Mouse (Mus musculus) midbrain, embryonic 15.5 days (tissue): ENCODE measurements around the gene Slc12a9. TPM values are rescaled to one million over a fixed set of nuclear protein-coding genes. Genes with fewer than 3 reads are reported as not detected.

Source experiments
- ATAC-seq: fragments of 200-750 bp; cut with Nextera tagmentation; replicated peaks from 2 replicates; pipeline ENCODE4 v1.8.0; 2017; ENCODE audit warnings: moderate TSS enrichment
- H3K27ac ChIP-seq: fragments of 300-500 bp; sonication (generic); 2 replicates; pipeline ENCODE4 v1.5.1; 2015; ENCODE audit warnings: mild to moderate bottlenecking, inconsistent platforms
- H3K27me3 ChIP-seq: fragments of 300-500 bp; sonication (generic); replicated peaks from 2 replicates; pipeline ENCODE4 v1.6.1; 2015; ENCODE audit warnings: inconsistent platforms
- H3K36me3 ChIP-seq: fragments of 300-500 bp; sonication (generic); replicated peaks from 2 replicates; pipeline ENCODE4 v1.6.1; 2015; ENCODE audit warnings: inconsistent platforms
- H3K4me1 ChIP-seq: fragments of 300-500 bp; sonication (generic); 2 replicates; pipeline ENCODE4 v1.6.1; 2015; ENCODE audit warnings: inconsistent platforms
- H3K4me2 ChIP-seq: fragments of 300-500 bp; sonication (generic); 2 replicates; pipeline ENCODE4 v1.6.1; 2015; ENCODE audit warnings: inconsistent platforms, mild to moderate bottlenecking, moderate library complexity
- H3K4me3 ChIP-seq: fragments of 300-500 bp; sonication (generic); 2 replicates; pipeline ENCODE4 v1.5.1; 2015; ENCODE audit warnings: mild to moderate bottlenecking, inconsistent platforms
- H3K9ac ChIP-seq: fragments of 300-500 bp; sonication (generic); 2 replicates; pipeline ENCODE4 v1.6.1; 2015; ENCODE audit warnings: mild to moderate bottlenecking, inconsistent platforms
- H3K9me3 ChIP-seq: fragments of 300-500 bp; sonication (generic); 2 replicates; pipeline ENCODE4 v1.6.1; 2016; ENCODE audit warnings: inconsistent platforms
- WGBS: fragments of 180-500 bp; shearing (Covaris S2); methylation state at CpG from one replicate; pipeline ENCODE4 v1.1.7; 2015; ENCODE audit warnings: mixed read lengths; 5-methylcytosine and 5-hydroxymethylcytosine counted together
- microRNA-seq: library from miRNA; unstranded; fragments of <30 nt; microRNA quantifications from one replicate; pipeline ENCODE4, GENCODE M21; 2016
- polyA plus RNA-seq: library from polyadenylated mRNA; unstranded; fragments of >200 nt; fragmentation: Nextera tagmentation; extraction: Ambion mirVana; gene quantifications from 2 replicates; pipeline ENCODE4 v1.2.1, GENCODE M21; 2015

The Slc12a9 gene
- polyA plus RNA-seq, 1 experiment from 2014 or later = 29.5 TPM

DNA sequence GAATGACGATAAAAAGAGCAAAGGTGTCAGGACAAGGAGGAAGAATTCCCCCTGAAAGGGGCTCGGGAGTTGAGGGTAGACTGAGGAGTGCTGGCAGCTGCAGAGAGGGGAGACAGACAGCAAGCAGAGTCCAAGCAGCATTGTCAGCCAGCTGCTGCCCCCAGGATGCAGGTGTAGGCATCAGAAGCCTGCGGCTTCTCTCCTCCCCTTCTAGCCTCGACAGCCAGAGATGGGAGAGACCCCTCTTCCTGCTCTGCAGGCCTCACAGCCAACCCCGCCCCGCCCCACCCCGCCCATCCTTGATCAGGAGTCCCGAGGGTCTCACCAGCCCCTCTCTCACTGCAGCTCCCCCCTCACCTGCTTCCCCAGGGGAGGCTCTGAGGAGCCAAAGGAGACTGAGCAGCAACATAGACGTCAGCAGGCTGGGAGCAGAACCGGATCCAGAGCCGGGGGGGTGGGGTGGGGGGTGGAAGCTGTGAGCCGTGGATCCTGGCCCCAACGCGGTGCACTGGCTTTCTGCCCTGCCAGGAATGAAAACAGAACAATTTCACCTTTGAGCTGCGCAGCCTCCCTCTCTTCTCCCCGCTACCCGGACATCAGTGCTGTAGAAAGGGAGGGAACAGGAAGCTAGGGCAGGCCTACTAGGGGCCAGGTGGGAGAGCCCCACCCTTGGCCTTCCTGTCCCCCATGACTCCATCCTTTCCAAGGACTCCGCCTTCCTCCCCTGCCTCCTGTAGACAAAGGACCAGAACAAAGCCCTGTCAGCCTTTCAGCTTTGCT lies 65.1 kb downstream of the Slc12a9 start:
- H3K4me2 ChIP-seq = peak overlapping the region; percentile 22; the same call in 1 of the 2 replicates
- 34% methylated on average over 15 of the region's 18 CpGs for WGBS
- no peak for ATAC-seq
- no peak overlapping the region for H3K4me3 ChIP-seq
- H3K4me1 ChIP-seq = no peaks in the 10 kb centered on the region; the same call in 1 of the 2 replicates
- no peak overlapping the region for H3K9ac ChIP-seq
- H3K27ac ChIP-seq = no peak overlapping the region
- no peaks in the 10 kb centered on the region for H3K27me3 ChIP-seq
- H3K36me3 ChIP-seq = no peaks in the 10 kb centered on the region
- H3K9me3 ChIP-seq = peaks cover 6% of the 10 kb centered on the region; the same call in 1 of the 2 replicates

DNA sequence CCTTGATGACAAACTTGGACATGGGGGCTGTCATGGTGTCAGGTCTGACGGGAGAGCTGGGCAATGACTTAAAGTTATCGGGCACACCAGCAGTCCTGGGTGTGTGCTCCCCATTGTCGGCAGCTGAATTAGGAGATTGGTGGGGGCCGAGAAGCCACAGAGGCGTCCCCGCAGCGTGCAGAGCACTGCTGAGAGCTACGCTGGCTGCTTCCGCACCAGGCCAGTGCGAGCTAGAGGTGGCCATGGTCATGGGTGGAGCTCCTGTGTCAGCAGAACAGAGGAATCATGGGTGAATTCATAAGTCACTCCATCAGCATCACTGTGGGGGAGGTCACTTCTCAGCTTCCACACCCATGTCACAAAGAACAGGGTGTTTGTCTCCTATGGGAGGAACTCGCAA lies 68.6 kb downstream of the Slc12a9 start:
- WGBS = 91% methylated on average over 11 of the region's 11 CpGs
- Histone ChIP-seq H3K4me3 (no peak overlapping the region), H3K36me3 (no peaks in the 10 kb centered on the region), H3K9ac (no peak overlapping the region), H3K4me2 (no peak overlapping the region), H3K4me1 (no peaks in the 10 kb centered on the region; the same call in 1 of the 2 replicates), H3K27me3 (no peaks in the 10 kb centered on the region), H3K9me3 (no peaks in the 10 kb centered on the region), H3K27ac (no peak overlapping the region)
- no peak for ATAC-seq

Small RNA genes lying within 50 kb of the gene (microRNA-seq; reads per million reads assigned to microRNA genes)
- gene Mir7036 (0.92 reads per million), gene Mir8116 (not detected)

Other genes starting within 250 kb of the Slc12a9 start
- gene Trim56, start 217.4 kb downstream of the Slc12a9 start, polyA plus RNA-seq = 1.9 and 2.5 TPM in 2 replicates
- gene Muc3, start 184.3 kb downstream of the Slc12a9 start, polyA plus RNA-seq = not detected in 2 replicates
- gene Muc3a, start 121.2 kb downstream of the Slc12a9 start, polyA plus RNA-seq = 0.40 TPM in 1 of 2 replicates, not detected in the other
- gene Ache, start 46.1 kb downstream of the Slc12a9 start, polyA plus RNA-seq = 39.8 and 45.6 TPM in 2 replicates
- gene Ufsp1, start 39.0 kb downstream of the Slc12a9 start, polyA plus RNA-seq = 18.2 and 18.7 TPM in 2 replicates
- gene Srrt, start 25.9 kb downstream of the Slc12a9 start, polyA plus RNA-seq = 106 and 107 TPM in 2 replicates
- gene Trip6, start 19.2 kb downstream of the Slc12a9 start, polyA plus RNA-seq = 14.7 and 19.1 TPM in 2 replicates
- gene Ephb4, start 16.5 kb upstream of the Slc12a9 start, polyA plus RNA-seq = 6.8 and 8.7 TPM in 2 replicates
- 0.50 and 0.51 TPM in 2 replicates for gene Zan, start 143.5 kb upstream of the Slc12a9 start, polyA plus RNA-seq
- gene Pop7, start 168.9 kb upstream of the Slc12a9 start, polyA plus RNA-seq = 77.7 and 82.1 TPM in 2 replicates
- 20.2 and 23.5 TPM in 2 replicates for gene Gigyf1, start 185.0 kb upstream of the Slc12a9 start, polyA plus RNA-seq
- gene Epo, start 199.6 kb upstream of the Slc12a9 start, polyA plus RNA-seq = not detected in 2 replicates
- gene Gnb2, start 199.9 kb upstream of the Slc12a9 start, polyA plus RNA-seq = 525 and 570 TPM in 2 replicates
- gene Actl6b, start 219.9 kb upstream of the Slc12a9 start, polyA plus RNA-seq = 339 and 342 TPM in 2 replicates
- 6.2 and 7.9 TPM in 2 replicates for gene Tfr2, start 236.2 kb upstream of the Slc12a9 start, polyA plus RNA-seq